Mouse (Mus musculus) erythroblast, embryonic 14.5 days (primary cell): Measurements from ENCODE around the gene Utrn.

Source experiments
- GATA1 ChIP-seq: IDR thresholded peaks from 2 replicates; pipeline ENCODE4 v1.6.1; 2012; ENCODE audit warnings: low read length, inconsistent platforms, mixed read lengths
- TAL1 ChIP-seq: IDR thresholded peaks from 3 replicates; pipeline ENCODE4 v1.6.1; 2012; ENCODE audit warnings: low read length, inconsistent platforms, mixed read lengths

- TF ChIP-seq TAL1: no peak
- no peak for TF ChIP-seq GATA1
These were observed 438.8 kb downstream of the Utrn start for GRCm38 (mm10) chr10:12430399-12430798.
